12 mouse cellular contexts compared by ENCODE assay signal in the genomic region with DNA sequence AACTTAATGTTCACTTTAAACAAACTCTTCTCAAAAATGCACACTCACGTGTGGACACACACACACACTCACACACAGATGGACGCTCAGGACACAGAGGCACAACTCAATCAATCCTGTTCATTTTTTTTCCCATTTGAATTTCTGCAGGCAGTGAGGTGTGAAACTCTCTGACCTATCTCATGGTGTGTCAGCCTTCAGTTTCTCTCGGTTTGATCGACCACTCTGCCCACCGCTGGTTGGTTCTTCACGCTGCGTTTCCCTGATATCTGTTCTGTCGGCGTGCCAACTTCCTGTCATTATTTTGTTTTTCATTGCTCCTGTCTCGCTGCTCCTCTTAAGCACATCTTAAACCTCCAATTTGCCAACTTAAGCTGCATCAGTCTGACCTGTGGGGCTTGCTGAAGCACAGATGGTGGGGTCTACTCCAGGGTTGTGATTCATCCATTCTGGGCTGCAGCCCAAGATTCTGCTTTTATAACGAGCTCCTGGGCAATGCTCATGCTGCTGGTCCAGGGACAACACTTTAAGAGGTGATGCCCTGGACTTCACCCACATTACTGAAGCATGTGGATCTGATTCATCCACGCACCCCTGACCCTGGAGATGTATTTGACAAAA.
DNase-seq lines count a peak whose midpoint lies in the region; ATAC-seq and TF ChIP-seq lines count a peak whose summit lies in the region.
"Had no signal": no experiment of that assay in that cellular context is flagged by ENCODE, and none has a peak within 500 bp of the region (broad histone marks: within the 10 kb centered on the region; RNA-seq: fewer than 3 reads in every experiment).

No protein-coding gene starts in this region.

- WGBS in forebrain, embryonic 14.5 days, result 58% methylated on average over 12 of the region's 12 CpGs
- 54% methylated on average over 12 of the region's 12 CpGs for WGBS in forebrain, postnatal 0 days
- WGBS in midbrain, postnatal 0 days, result 73% methylated on average over 12 of the region's 12 CpGs
- 73% methylated on average over 12 of the region's 12 CpGs for whole genome bisulfite sequencing in intestine, embryonic 16.5 days

- DNase-seq in forebrain, embryonic 14.5 days (ENCODE audit: low spot score), result no peak
- DNase-seq in forebrain, postnatal 0 days, result no peak
- DNase-seq in ovary, postnatal 36 days (ENCODE audit: low spot score), result peak; percentile 5
- DNase-seq in ovary, adult 18-20 months (ENCODE audit: low spot score), result no peak
- peak; percentile 64 for DNase-seq in cerebellum, adult 9-11 months
- peak; percentile 61 for DNase-seq in midbrain, postnatal 0 days (ENCODE audit: low spot score)
- no peak for DNase-seq in left cerebral cortex, postnatal 14 days (ENCODE audit: low spot score in 2 of 2)
- DNase-seq: layer of hippocampus, adult 9-11 months had no signal

- no peaks in the 10 kb centered on the region for H3K9me3 ChIP-seq in forebrain, embryonic 14.5 days (replicated peaks; ENCODE audit: control insufficient read depth, low read length)
- H3K9me3 ChIP-seq in forebrain, postnatal 0 days (ENCODE audit: low read length), result no peaks in the 10 kb centered on the region
- no peaks in the 10 kb centered on the region for H3K9me3 ChIP-seq in midbrain, postnatal 0 days (ENCODE audit: low read length)
- no peaks in the 10 kb centered on the region for H3K9me3 ChIP-seq in intestine, embryonic 16.5 days (ENCODE audit: control insufficient read depth, low read length)
- H3K9me3 ChIP-seq: embryonic facial prominence, embryonic 12.5 days; liver, embryonic 15.5 days had no signal

- no peaks in the 10 kb centered on the region for H3K36me3 ChIP-seq in forebrain, embryonic 14.5 days (ENCODE audit: control insufficient read depth, insufficient read depth, low read length)
- no peaks in the 10 kb centered on the region for H3K36me3 ChIP-seq in forebrain, postnatal 0 days (ENCODE audit: insufficient read depth)
- H3K36me3 ChIP-seq in midbrain, postnatal 0 days (ENCODE audit: insufficient read depth, low read length), result no peaks in the 10 kb centered on the region
- H3K36me3 ChIP-seq in intestine, embryonic 16.5 days (ENCODE audit: control insufficient read depth, insufficient read depth, low read length), result no peaks in the 10 kb centered on the region
- H3K36me3 ChIP-seq: embryonic facial prominence, embryonic 12.5 days; liver, embryonic 15.5 days had no signal

- H3K4me3 ChIP-seq in forebrain, embryonic 14.5 days (ENCODE audit: low read depth, low read length), result no peak overlapping the region
- H3K4me3 ChIP-seq in forebrain, postnatal 0 days (ENCODE audit: low read depth, low read length), result no peak overlapping the region
- no peak overlapping the region for H3K4me3 ChIP-seq in midbrain, postnatal 0 days (ENCODE audit: low read depth, low read length)
- no peak overlapping the region for H3K4me3 ChIP-seq in intestine, embryonic 16.5 days (ENCODE audit: low read length)
- H3K4me3 ChIP-seq: embryonic facial prominence, embryonic 12.5 days; liver, embryonic 15.5 days had no signal

- H3K4me2 ChIP-seq in forebrain, embryonic 14.5 days (ENCODE audit: low read length), result no peak overlapping the region
- H3K4me2 ChIP-seq in forebrain, postnatal 0 days (ENCODE audit: low read depth), result no peak overlapping the region
- no peak overlapping the region for H3K4me2 ChIP-seq in midbrain, postnatal 0 days (ENCODE audit: low read depth, low read length, poor library complexity, severe bottlenecking)
- no peak overlapping the region for H3K4me2 ChIP-seq in intestine, embryonic 16.5 days (ENCODE audit: low read depth, low read length)
- H3K4me2 ChIP-seq: embryonic facial prominence, embryonic 12.5 days; liver, embryonic 15.5 days had no signal

- intact Hi-C loops in left cerebral cortex, postnatal 14 days (cut with DNase I), result loop anchor here (10.0 kb wide), 1 partner anchor 112 kb away; no protein-coding TSS in a partner anchor

- H3K4me1 ChIP-seq in forebrain, embryonic 14.5 days (ENCODE audit: control insufficient read depth, insufficient read depth, low read length), result peaks cover 10% of the 10 kb centered on the region; the same call in 1 of the 2 replicates
- peaks cover 11% of the 10 kb centered on the region; the same call in 1 of the 2 replicates for H3K4me1 ChIP-seq in forebrain, postnatal 0 days (ENCODE audit: insufficient read depth)
- peaks cover 11% of the 10 kb centered on the region for H3K4me1 ChIP-seq in midbrain, postnatal 0 days (ENCODE audit: insufficient read depth, low read length)
- 0 out of 2 replicates have a peak, but pooled peaks cover 3% of the 10 kb centered on the region for H3K4me1 ChIP-seq in intestine, embryonic 16.5 days (ENCODE audit: control insufficient read depth, insufficient read depth, low read length)
- H3K4me1 ChIP-seq: embryonic facial prominence, embryonic 12.5 days; liver, embryonic 15.5 days had no signal

- TF ChIP-seq CTCF in forebrain, postnatal 0 days (IDR thresholded peaks at IDR 0.05; ENCODE audit: low read depth), result no peak
- TF ChIP-seq CTCF in midbrain, postnatal 0 days (IDR thresholded peaks at IDR 0.05), result no peak

- no peaks in the 10 kb centered on the region for H3K27me3 ChIP-seq in forebrain, embryonic 14.5 days (replicated peaks; ENCODE audit: control insufficient read depth, insufficient read depth, low read length)
- no peaks in the 10 kb centered on the region for H3K27me3 ChIP-seq in forebrain, postnatal 0 days (ENCODE audit: insufficient read depth, low read length)
- H3K27me3 ChIP-seq in midbrain, postnatal 0 days (ENCODE audit: insufficient read depth, low read length), result no peaks in the 10 kb centered on the region
- no peaks in the 10 kb centered on the region for H3K27me3 ChIP-seq in intestine, embryonic 16.5 days (replicated peaks; ENCODE audit: control insufficient read depth, insufficient read depth, low read length)
- H3K27me3 ChIP-seq: embryonic facial prominence, embryonic 12.5 days; liver, embryonic 15.5 days had no signal

- no peak overlapping the region; the same call in 1 of the 2 replicates for H3K27ac ChIP-seq in forebrain, embryonic 14.5 days (ENCODE audit: low read depth, low read length)
- H3K27ac ChIP-seq in forebrain, postnatal 0 days (ENCODE audit: low read depth, low read length), result no peak overlapping the region
- no peak overlapping the region for H3K27ac ChIP-seq in midbrain, postnatal 0 days (ENCODE audit: low read depth, low read length)
- H3K27ac ChIP-seq in intestine, embryonic 16.5 days (ENCODE audit: low read length), result no peak overlapping the region
- H3K27ac ChIP-seq: embryonic facial prominence, embryonic 12.5 days; liver, embryonic 15.5 days had no signal

- peak; percentile 42; the same call in 1 of the 2 replicates for ATAC-seq in forebrain, embryonic 14.5 days
- ATAC-seq in forebrain, postnatal 0 days, result no peak
- ATAC-seq in midbrain, postnatal 0 days (ENCODE audit: low FRiP score), result peak; percentile 27; the same call in 1 of the 2 replicates
- no peak for ATAC-seq in intestine, embryonic 16.5 days
- ATAC-seq: CD4-positive, CD25-positive, alpha-beta regulatory T cell, adult 4 months had no signal

- H3K9ac ChIP-seq in forebrain, embryonic 14.5 days (ENCODE audit: low read length), result no peak overlapping the region
- no peak overlapping the region for H3K9ac ChIP-seq in forebrain, postnatal 0 days
- no peak overlapping the region for H3K9ac ChIP-seq in midbrain, postnatal 0 days (replicated peaks; ENCODE audit: low read length, poor library complexity, severe bottlenecking)
- H3K9ac ChIP-seq in intestine, embryonic 16.5 days (ENCODE audit: low read depth, low read length), result no peak overlapping the region
- H3K9ac ChIP-seq: embryonic facial prominence, embryonic 12.5 days; liver, embryonic 15.5 days had no signal

Comparison
In these comparisons a context has a peak if more than half of its experiments do, and no peak if none do; other contexts are left out.
1. ATAC-seq: peak in forebrain, embryonic 14.5 days (single experiment) and midbrain, postnatal 0 days (single experiment); none in forebrain, postnatal 0 days (single experiment) and intestine, embryonic 16.5 days (single experiment).
2. DNase-seq: peak in ovary, postnatal 36 days (single experiment), cerebellum, adult 9-11 months (single experiment) and midbrain, postnatal 0 days (single experiment); none in forebrain, embryonic 14.5 days (single experiment), forebrain, postnatal 0 days (single experiment), ovary, adult 18-20 months (single experiment) and left cerebral cortex, postnatal 14 days (0 of 2).